Mouse (Mus musculus) thymus, adult 2 months (tissue): ENCODE data around the gene Gpr39.

Experiments
- CTCF ChIP-seq: fragments of 200-500 bp; IDR thresholded peaks from 2 replicates; pipeline ENCODE4 v1.5.1; 2012; ENCODE audit warnings: mild to moderate bottlenecking, control low read depth, low read length, moderate library complexity, borderline replicate concordance; ENCODE audit not compliant: control insufficient read depth, poor library complexity, insufficient read depth; ENCODE audit errors: extremely low read depth
- POLR2A ChIP-seq: fragments of 200-500 bp; IDR thresholded peaks from 2 replicates; pipeline ENCODE4 v1.6.1; 2012; ENCODE audit warnings: mild to moderate bottlenecking, low read length, control low read depth, moderate library complexity; ENCODE audit not compliant: control insufficient read depth, poor library complexity, insufficient read depth; ENCODE audit errors: extremely low read depth

- TF ChIP-seq POLR2A: no peak
- TF ChIP-seq CTCF: no peak
Measured at GRCm38 (mm10) chr1:125910871-125911265, 234.1 kb downstream of the Gpr39 start.
